Mouse (Mus musculus) neural tube, embryonic 11.5 days (tissue): ENCODE measurements around the gene Apobec3. TPM values are rescaled to one million over a fixed set of nuclear protein-coding genes. Genes with fewer than 3 reads are reported as not detected.

Experiments
- ATAC-seq: fragments of 200-750 bp; cut with Nextera tagmentation; 2 replicates; pipeline ENCODE4 v1.8.0; 2017; ENCODE audit warnings: moderate number of reproducible peaks, mild to moderate bottlenecking, moderate TSS enrichment, moderate library complexity; ENCODE audit not compliant: insufficient read depth, low FRiP score, low TSS enrichment
- DNase-seq: peaks from one replicate; pipeline ENCODE4 v3.0.0-alpha.2; 2015; ENCODE audit warnings: low spot score
- H3K27ac ChIP-seq: fragments of 300-500 bp; sonication (generic); 2 replicates; pipeline ENCODE4 v1.5.1; 2014; ENCODE audit warnings: low read depth, mild to moderate bottlenecking, low read length
- H3K27me3 ChIP-seq: fragments of 300-500 bp; sonication (generic); 2 replicates; pipeline ENCODE4 v1.6.1; 2014; ENCODE audit warnings: mild to moderate bottlenecking, low read length, mixed read lengths; ENCODE audit not compliant: control insufficient read depth, insufficient read depth
- H3K36me3 ChIP-seq: fragments of 300-500 bp; sonication (generic); 2 replicates; pipeline ENCODE4 v1.6.1; 2014; ENCODE audit warnings: mild to moderate bottlenecking, low read length, moderate library complexity, mixed read lengths; ENCODE audit not compliant: control insufficient read depth, insufficient read depth
- H3K4me1 ChIP-seq: fragments of 300-500 bp; sonication (generic); 2 replicates; pipeline ENCODE4 v1.6.1; 2014; ENCODE audit warnings: low read length, mixed read lengths; ENCODE audit not compliant: control insufficient read depth, insufficient read depth
- H3K4me2 ChIP-seq: fragments of 300-500 bp; sonication (generic); 2 replicates; pipeline ENCODE4 v1.6.1; 2014; ENCODE audit warnings: low read depth, mild to moderate bottlenecking, moderate library complexity
- H3K4me3 ChIP-seq: fragments of 300-500 bp; sonication (generic); 2 replicates; pipeline ENCODE4 v1.5.1; 2014; ENCODE audit warnings: low read depth, low read length
- H3K9ac ChIP-seq: fragments of 300-500 bp; sonication (generic); 2 replicates; pipeline ENCODE4 v1.6.1; 2014; ENCODE audit warnings: mild to moderate bottlenecking, low read length
- H3K9me3 ChIP-seq: fragments of 300-500 bp; sonication (generic); 2 replicates; pipeline ENCODE4 v1.6.1; 2016; ENCODE audit warnings: low read length; ENCODE audit not compliant: control insufficient read depth
- WGBS: fragments of 180-500 bp; shearing (Covaris S2); extraction: QIAGEN DNeasy Blood & Tissue Kit; methylation state at CpG from one replicate; pipeline ENCODE4 v1.1.7; 2014; 5-methylcytosine and 5-hydroxymethylcytosine counted together
- polyA plus RNA-seq: library from polyadenylated mRNA; unstranded; fragments of >200 nt; fragmentation: Nextera tagmentation; extraction: Ambion mirVana; gene quantifications from 2 replicates; pipeline ENCODE4 v1.2.1, GENCODE M21; 2014

The Apobec3 gene
- polyA plus RNA-seq, 1 experiment from 2014 or later = 5.4 TPM

GRCm38 (mm10) chr15:79873545-79873944 is 17.9 kb upstream of the Apobec3 start:
- H3K4me1 ChIP-seq = no peaks in the 10 kb centered on the region
- 93% methylated on average over 8 of the region's 8 CpGs for WGBS
- DNase-seq (no peak), ATAC-seq (no peak)
- no peaks in the 10 kb centered on the region for H3K36me3 ChIP-seq
- no peak overlapping the region for H3K4me2 ChIP-seq
- no peaks in the 10 kb centered on the region for H3K27me3 ChIP-seq
- H3K27ac ChIP-seq = no peak overlapping the region
- H3K9ac ChIP-seq = no peak overlapping the region
- no peak overlapping the region for H3K4me3 ChIP-seq
- no peaks in the 10 kb centered on the region for H3K9me3 ChIP-seq

- H3K36me3 ChIP-seq = no peaks in the 10 kb centered on the region
- H3K27ac ChIP-seq = no peak overlapping the region
- 68% methylated on average over 2 of the region's 2 CpGs for whole genome bisulfite sequencing
- ATAC-seq (no peak), DNase-seq (no peak)
- no peak overlapping the region for H3K4me2 ChIP-seq
- no peaks in the 10 kb centered on the region for H3K27me3 ChIP-seq
- H3K9me3 ChIP-seq = no peaks in the 10 kb centered on the region
- no peak overlapping the region for H3K4me3 ChIP-seq
- no peaks in the 10 kb centered on the region for H3K4me1 ChIP-seq
- no peak overlapping the region for H3K9ac ChIP-seq
Observed at GRCm38 (mm10) chr15:79873995-79874394, 17.5 kb upstream of the Apobec3 start.

- Histone ChIP-seq H3K27me3 (no peaks in the 10 kb centered on the region), H3K27ac (no peak overlapping the region), H3K4me2 (no peak overlapping the region), H3K4me3 (no peak overlapping the region), H3K4me1 (no peaks in the 10 kb centered on the region), H3K36me3 (no peaks in the 10 kb centered on the region), H3K9me3 (no peaks in the 10 kb centered on the region), H3K9ac (no peak overlapping the region)
- ATAC-seq (no peak), DNase-seq (no peak)
- WGBS = 88% methylated on average over 18 of the region's 18 CpGs
Observed at GRCm38 (mm10) chr15:79875261-79875995, 16.0 kb upstream of the Apobec3 start.

GRCm38 (mm10) chr15:79878725-79879136 is 12.7 kb upstream of the Apobec3 start:
- no peak for ATAC-seq
- no peak overlapping the region for H3K4me2 ChIP-seq
- 82% methylated on average over 6 of the region's 6 CpGs for WGBS
- no peaks in the 10 kb centered on the region for H3K9me3 ChIP-seq
- H3K27ac ChIP-seq = no peak overlapping the region
- H3K4me1 ChIP-seq = no peaks in the 10 kb centered on the region
- DNase-seq = no peak
- H3K27me3 ChIP-seq = no peaks in the 10 kb centered on the region
- H3K36me3 ChIP-seq = no peaks in the 10 kb centered on the region
- no peak overlapping the region for H3K9ac ChIP-seq
- H3K4me3 ChIP-seq = no peak overlapping the region

- no peak overlapping the region for H3K27ac ChIP-seq
Observed at GRCm38 (mm10) chr15:79879319-79879718, 12.1 kb upstream of the Apobec3 start.

GRCm38 (mm10) chr15:79880477-79880876 is 11.0 kb upstream of the Apobec3 start:
- DNase-seq (no peak), ATAC-seq (no peak)
- 91% methylated on average over 3 of the region's 3 CpGs for WGBS
- H3K27me3 ChIP-seq = no peaks in the 10 kb centered on the region
- H3K9me3 ChIP-seq = no peaks in the 10 kb centered on the region
- peak overlapping the region; percentile 10; the same call in 1 of the 2 replicates for H3K9ac ChIP-seq
- H3K4me2 ChIP-seq = no peak overlapping the region
- no peak overlapping the region for H3K27ac ChIP-seq
- no peaks in the 10 kb centered on the region for H3K4me1 ChIP-seq
- no peaks in the 10 kb centered on the region for H3K36me3 ChIP-seq
- H3K4me3 ChIP-seq = no peak overlapping the region

More at GRCm38 (mm10) chr15:79879319-79879718, 12.1 kb upstream of the Apobec3 start:
- ATAC-seq = no peak
- no peak for DNase-seq
- Histone ChIP-seq H3K4me1 (no peaks in the 10 kb centered on the region), H3K4me2 (no peak overlapping the region), H3K27me3 (no peaks in the 10 kb centered on the region), H3K9ac (no peak overlapping the region), H3K4me3 (no peak overlapping the region), H3K36me3 (no peaks in the 10 kb centered on the region), H3K9me3 (no peaks in the 10 kb centered on the region)
- 74% methylated on average over 13 of the region's 13 CpGs for WGBS

- Histone ChIP-seq H3K36me3 (no peaks in the 10 kb centered on the region), H3K9ac (peak overlapping the region; percentile 30), H3K4me2 (peak overlapping the region; percentile 56), H3K4me1 (no peaks in the 10 kb centered on the region), H3K27ac (no peak overlapping the region), H3K27me3 (no peaks in the 10 kb centered on the region), H3K9me3 (no peaks in the 10 kb centered on the region), H3K4me3 (no peak overlapping the region)
- peak; percentile 16; the same call in 1 of the 2 replicates for ATAC-seq
- WGBS = 31% methylated on average over 19 of the region's 19 CpGs
- peak; percentile 34 for DNase-seq
Observed at GRCm38 (mm10) chr15:79882623-79883267, 8.7 kb upstream of the Apobec3 start.

- H3K4me3 ChIP-seq = peak overlapping the region; percentile 38
- no peaks in the 10 kb centered on the region for H3K9me3 ChIP-seq
- peak; percentile 84 for ATAC-seq
- no peaks in the 10 kb centered on the region for H3K36me3 ChIP-seq
- H3K4me2 ChIP-seq = peak overlapping the region; percentile 56
- peak overlapping the region; percentile 65 for H3K9ac ChIP-seq
- no peaks in the 10 kb centered on the region for H3K27me3 ChIP-seq
- peak; percentile 96 for DNase-seq
- H3K27ac ChIP-seq = peak overlapping the region; percentile 72
- under 1% methylated on average over 30 of the region's 30 CpGs for WGBS
- H3K4me1 ChIP-seq = no peaks in the 10 kb centered on the region
Observed at GRCm38 (mm10) chr15:79883352-79883822, 8.1 kb upstream of the Apobec3 start.

GRCm38 (mm10) chr15:79884820-79885219 is 6.6 kb upstream of the Apobec3 start:
- DNase-seq (no peak), ATAC-seq (no peak)
- Histone ChIP-seq H3K27ac (no peak overlapping the region), H3K27me3 (no peaks in the 10 kb centered on the region), H3K9ac (no peak overlapping the region), H3K9me3 (no peaks in the 10 kb centered on the region), H3K4me3 (no peak overlapping the region), H3K4me1 (no peaks in the 10 kb centered on the region), H3K36me3 (no peaks in the 10 kb centered on the region), H3K4me2 (no peak overlapping the region)
- 79% methylated on average over 5 of the region's 5 CpGs for WGBS
